Mouse (Mus musculus): Measurements from ENCODE around the gene Abca17. TPM values are rescaled to one million over a fixed set of nuclear protein-coding genes. Genes with fewer than 3 reads are reported as not detected.

Gene Abca17
- polyA plus RNA-seq, 1 experiment from 2014 or later = 0.61 TPM

GRCm38 (mm10) chr17:24224741-24225140 is 126.1 kb downstream of the Abca17 start:
- H3K4me1 ChIP-seq (replicated peaks) = peaks cover 9% of the 10 kb centered on the region
- no peak for ATAC-seq (ENCODE audit: low FRiP score)
- 92% methylated on average over 10 of the region's 10 CpGs for WGBS
- no peak overlapping the region for H3K4me2 ChIP-seq
- no peak overlapping the region for H3K4me3 ChIP-seq
- no peaks in the 10 kb centered on the region for H3K27me3 ChIP-seq
- H3K36me3 ChIP-seq = peaks cover 50% of the 10 kb centered on the region
- H3K27ac ChIP-seq = no peak overlapping the region
- H3K9ac ChIP-seq = no peak overlapping the region
- H3K9me3 ChIP-seq = no peaks in the 10 kb centered on the region

GRCm38 (mm10) chr17:24223513-24223912 is 127.4 kb downstream of the Abca17 start:
- Histone ChIP-seq H3K36me3 (peaks cover 45% of the 10 kb centered on the region), H3K27ac (no peak overlapping the region), H3K4me3 (no peak overlapping the region), H3K27me3 (no peaks in the 10 kb centered on the region), H3K4me1 (replicated peaks) (peaks cover 18% of the 10 kb centered on the region), H3K4me2 (no peak overlapping the region), H3K9ac (0 out of 2 replicates have a peak overlapping the region, but pooled peaks have one; percentile 35), H3K9me3 (no peaks in the 10 kb centered on the region)
- 94% methylated on average over 5 of the region's 5 CpGs for WGBS
- no peak for ATAC-seq (ENCODE audit: low FRiP score)

- 84% methylated on average over 6 of the region's 6 CpGs for WGBS
Observed at GRCm38 (mm10) chr17:24222653-24223052, 128.2 kb downstream of the Abca17 start.

GRCm38 (mm10) chr17:24220435-24221411 is 130.1 kb downstream of the Abca17 start, which contains the start of gene Tedc2:
Tedc2 (minus strand) TSS chr17:24220851.
- H3K4me3 ChIP-seq = peak within 1 kb of the TSS; percentile 88
- peaks cover 18% of the 10 kb centered on the region for H3K4me1 ChIP-seq (replicated peaks)
- H3K9ac ChIP-seq = peak within 1 kb of the TSS; percentile 85
- 6% methylated on average over 41 of the region's 41 CpGs for WGBS
- peak within 1 kb of the TSS; percentile 55 for H3K27ac ChIP-seq
- no peaks in the 10 kb centered on the region for H3K9me3 ChIP-seq
- H3K27me3 ChIP-seq = no peaks in the 10 kb centered on the region
- ATAC-seq (ENCODE audit: low FRiP score) = peak; percentile 94
- H3K36me3 ChIP-seq = peaks cover 51% of the 10 kb centered on the region
- H3K4me2 ChIP-seq = peak within 1 kb of the TSS; percentile 95

More at GRCm38 (mm10) chr17:24222653-24223052, 128.2 kb downstream of the Abca17 start:
- no peak overlapping the region for H3K4me3 ChIP-seq
- H3K36me3 ChIP-seq = peaks cover 49% of the 10 kb centered on the region
- peaks cover 18% of the 10 kb centered on the region for H3K4me1 ChIP-seq (replicated peaks)
- no peak overlapping the region for H3K4me2 ChIP-seq
- no peak overlapping the region for H3K9ac ChIP-seq
- H3K27me3 ChIP-seq = no peaks in the 10 kb centered on the region
- ATAC-seq (ENCODE audit: low FRiP score) = no peak
- no peaks in the 10 kb centered on the region for H3K9me3 ChIP-seq
- no peak overlapping the region for H3K27ac ChIP-seq

- Histone ChIP-seq H3K27me3 (no peaks in the 10 kb centered on the region), H3K4me1 (replicated peaks) (peaks cover 27% of the 10 kb centered on the region), H3K9me3 (no peaks in the 10 kb centered on the region), H3K36me3 (peaks cover 39% of the 10 kb centered on the region), H3K27ac (no peak overlapping the region), H3K4me2 (no peak overlapping the region), H3K4me3 (no peak overlapping the region), H3K9ac (no peak overlapping the region)
- WGBS = 57% methylated on average over 4 of the region's 4 CpGs
- no peak for ATAC-seq (ENCODE audit: low FRiP score)
Observed at GRCm38 (mm10) chr17:24216836-24217235, 134.0 kb downstream of the Abca17 start.

Small RNAs within 50 kb of the gene (microRNA-seq; reads per million reads assigned to microRNA genes)
- gene Gm24427 (not detected), gene Mir5134 (not detected), gene Mir6965 (0.70 reads per million)

Other genes starting within 250 kb of the Abca17 start
- gene Pdpk1, start 200.1 kb downstream of the Abca17 start, polyA plus RNA-seq (2015; fragmentation: Nextera tagmentation; extraction: Ambion mirVana) = 64.5 and 68.6 TPM in 2 replicates
- 36.8 and 37.4 TPM in 2 replicates for gene Amdhd2, start 187.3 kb downstream of the Abca17 start, polyA plus RNA-seq (2015; fragmentation: Nextera tagmentation; extraction: Ambion mirVana)
- 1,028 and 1,039 TPM in 2 replicates for gene Atp6v0c, start 181.4 kb downstream of the Abca17 start, polyA plus RNA-seq (2015; fragmentation: Nextera tagmentation; extraction: Ambion mirVana)
- 24.4 and 25.5 TPM in 2 replicates for gene Tbc1d24, start 145.5 kb downstream of the Abca17 start, polyA plus RNA-seq (2015; fragmentation: Nextera tagmentation; extraction: Ambion mirVana)
- 4.2 and 5.2 TPM in 2 replicates for gene Ntn3, start 141.5 kb downstream of the Abca17 start, polyA plus RNA-seq (2015; fragmentation: Nextera tagmentation; extraction: Ambion mirVana)
- 11.8 and 12.8 TPM in 2 replicates for gene Tedc2, start 130.2 kb downstream of the Abca17 start, polyA plus RNA-seq (2015; fragmentation: Nextera tagmentation; extraction: Ambion mirVana)
- gene Ccnf, start 99.6 kb downstream of the Abca17 start, polyA plus RNA-seq (2015; fragmentation: Nextera tagmentation; extraction: Ambion mirVana) = 17.2 and 17.9 TPM in 2 replicates
- 23.4 and 25.5 TPM in 2 replicates for gene Abca3, start 882 bp upstream of the Abca17 start, polyA plus RNA-seq (2015; fragmentation: Nextera tagmentation; extraction: Ambion mirVana)
- gene Rnps1, start 63.5 kb upstream of the Abca17 start, polyA plus RNA-seq (2015; fragmentation: Nextera tagmentation; extraction: Ambion mirVana) = 328 and 342 TPM in 2 replicates
- 47.4 and 55.6 TPM in 2 replicates for gene Eci1, start 75.6 kb upstream of the Abca17 start, polyA plus RNA-seq (2015; fragmentation: Nextera tagmentation; extraction: Ambion mirVana)
- 5.1 and 6.0 TPM in 2 replicates for gene Dnase1l2, start 92.0 kb upstream of the Abca17 start, polyA plus RNA-seq (2015; fragmentation: Nextera tagmentation; extraction: Ambion mirVana)
- 41.9 and 43.5 TPM in 2 replicates for gene E4f1, start 119.2 kb upstream of the Abca17 start, polyA plus RNA-seq (2015; fragmentation: Nextera tagmentation; extraction: Ambion mirVana)
- gene Pgp, start 119.3 kb upstream of the Abca17 start, polyA plus RNA-seq (2015; fragmentation: Nextera tagmentation; extraction: Ambion mirVana) = 55.4 and 56.9 TPM in 2 replicates
- 0.27 and 1.2 TPM in 2 replicates for gene Bricd5, start 122.8 kb upstream of the Abca17 start, polyA plus RNA-seq (2015; fragmentation: Nextera tagmentation; extraction: Ambion mirVana)
- 35.5 and 36.1 TPM in 2 replicates for gene Mlst8, start 128.0 kb upstream of the Abca17 start, polyA plus RNA-seq (2015; fragmentation: Nextera tagmentation; extraction: Ambion mirVana)
- 32.8 and 34.3 TPM in 2 replicates for gene Caskin1, start 137.5 kb upstream of the Abca17 start, polyA plus RNA-seq (2015; fragmentation: Nextera tagmentation; extraction: Ambion mirVana)
- gene Traf7, start 176.9 kb upstream of the Abca17 start, polyA plus RNA-seq (2015; fragmentation: Nextera tagmentation; extraction: Ambion mirVana) = 86.0 and 89.9 TPM in 2 replicates
- gene Rab26, start 183.1 kb upstream of the Abca17 start, polyA plus RNA-seq (2015; fragmentation: Nextera tagmentation; extraction: Ambion mirVana) = 2.8 and 3.1 TPM in 2 replicates
- 20.1 and 21.6 TPM in 2 replicates for gene Pkd1, start 198.8 kb upstream of the Abca17 start, polyA plus RNA-seq (2015; fragmentation: Nextera tagmentation; extraction: Ambion mirVana)